Mouse (Mus musculus) thymus, adult 2 months (tissue): ENCODE data around the gene Dbf4.

Source experiments
- CTCF ChIP-seq: fragments of 200-500 bp; IDR thresholded peaks from 2 replicates; pipeline ENCODE4 v1.5.1; 2012; ENCODE audit warnings: mild to moderate bottlenecking, control low read depth, low read length, moderate library complexity, borderline replicate concordance; ENCODE audit not compliant: control insufficient read depth, poor library complexity, insufficient read depth; ENCODE audit errors: extremely low read depth
- POLR2A ChIP-seq: fragments of 200-500 bp; IDR thresholded peaks from 2 replicates; pipeline ENCODE4 v1.6.1; 2012; ENCODE audit warnings: mild to moderate bottlenecking, low read length, control low read depth, moderate library complexity; ENCODE audit not compliant: control insufficient read depth, poor library complexity, insufficient read depth; ENCODE audit errors: extremely low read depth

GRCm38 (mm10) chr5:8439095-8439494 is 16.6 kb upstream of the Dbf4 start:
- TF ChIP-seq POLR2A, result no peak
- no peak for TF ChIP-seq CTCF
